Mouse (Mus musculus) heart, postnatal 0 days (tissue): ENCODE data around the gene Capn10.
A peak's percentile ranks its signal among the peaks of the same experiment; 100 is the strongest.
"Not testable (repeated sequence)": the region's sequence is repeated elsewhere in the genome, so short reads cannot be mapped to it uniquely, and the experiment has no call there.

ENCODE experiments used
- CTCF ChIP-seq: IDR thresholded peaks from 2 replicates; pipeline ENCODE4 v1.5.1; 2016; ENCODE audit warnings: antibody characterized with exemption, control low read depth, low read depth
- EP300 ChIP-seq: IDR thresholded peaks from 2 replicates; pipeline ENCODE4 v1.6.1; 2016; ENCODE audit warnings: antibody characterized with exemption, low read depth

GRCm38 (mm10) chr1:92956571-92957335 lies 22.6 kb downstream of the Capn10 start:
- peak; percentile 58 for TF ChIP-seq CTCF
- not testable (repeated sequence) for TF ChIP-seq EP300
